Mouse (Mus musculus) heart, adult 10 weeks (tissue): ENCODE measurements around the gene Skap1. TPM values are rescaled to one million over a fixed set of nuclear protein-coding genes. Genes with fewer than 3 reads are reported as not detected.

Experiments used
- polyA plus RNA-seq: library from polyadenylated mRNA; stranded (reverse); fragments of 350-450 nt; fragmentation: Illumina TruSeq; extraction: RNeasy Lipid Tissue Mini Kit (QIAGEN cat#74804); gene quantifications from one replicate; pipeline ENCODE4 v1.2.3, GENCODE M21; 2014; ENCODE audit warnings: low read depth, low replicate concordance

Gene Skap1
- not detected for polyA plus RNA-seq

GRCm38 (mm10) chr11:96463986-96464715 lies at the start of gene Skap1:
TSS of gene Skap1 (plus strand) at chr11:96464593.

GRCm38 (mm10) chr11:96776968-96777962 lies 312.9 kb downstream of the Skap1 start, which contains the start of gene Snx11:
TSS of gene Snx11 (minus strand) at chr11:96777559.

GRCm38 (mm10) chr11:96788871-96789795 lies 324.7 kb downstream of the Skap1 start, which contains the start of gene Cbx1:
TSS of gene Cbx1 (plus strand) at chr11:96789127.

Other genes with a start within 250 kb of the Skap1 start
- gene Hoxb9, start 193.1 kb upstream of the Skap1 start, polyA plus RNA-seq: not detected
- gene Hoxb8, start 182.7 kb upstream of the Skap1 start, polyA plus RNA-seq: not detected
- gene Hoxb7, start 178.0 kb upstream of the Skap1 start, polyA plus RNA-seq: not detected
- gene Hoxb6, start 172.1 kb upstream of the Skap1 start, polyA plus RNA-seq: not detected
- not detected for gene Hoxb5, start 161.3 kb upstream of the Skap1 start, polyA plus RNA-seq
- 0.84 TPM for gene Hoxb4, start 146.3 kb upstream of the Skap1 start, polyA plus RNA-seq
- 0.31 TPM for gene Hoxb3, start 141.3 kb upstream of the Skap1 start, polyA plus RNA-seq
- gene Hoxb2, start 114.1 kb upstream of the Skap1 start, polyA plus RNA-seq: 0.86 TPM
- gene Hoxb1, start 98.8 kb upstream of the Skap1 start, polyA plus RNA-seq: not detected